Mouse (Mus musculus) MEL (cell line): ENCODE measurements around the gene Nfatc2ip. TPM values are rescaled to one million over a fixed set of nuclear protein-coding genes. Genes with fewer than 3 reads are reported as not detected.

Experiments used
- DNase-seq: peaks from one replicate; pipeline ENCODE4 v3.0.0; 2011; ENCODE audit warnings: low read depth, low spot score
- H3K27ac ChIP-seq: 2 replicates; pipeline ENCODE4 v1.5.1; 2012; ENCODE audit warnings: low read depth, mild to moderate bottlenecking, control low read depth, low read length, moderate library complexity; ENCODE audit not compliant: control insufficient read depth
- H3K27me3 ChIP-seq, 2 experiments: fragments of 150-350 bp in 1 of 2; sonication (generic) in 1 of 2; 2 replicates each; pipeline ENCODE4 v1.6.1; 2012; ENCODE audit warnings: low read length in 2 of 2, mild to moderate bottlenecking in 2 of 2, improper control_type of control experiment in 1 of 2, moderate library complexity in 1 of 2; ENCODE audit not compliant: insufficient read depth in 2 of 2, control insufficient read depth in 1 of 2
- H3K36me3 ChIP-seq, 2 experiments: 2 replicates each; pipeline ENCODE4 v1.6.1; 2012 to 2014; ENCODE audit warnings: low read length in 2 of 2, improper control_type of control experiment in 1 of 2, inconsistent platforms in 1 of 2, mild to moderate bottlenecking in 1 of 2; ENCODE audit not compliant: insufficient read depth in 2 of 2, control insufficient read depth in 1 of 2
- H3K4me1 ChIP-seq, 2 experiments: fragments of 150-350 bp in 1 of 2; sonication (generic) in 1 of 2; 2 replicates each; pipeline ENCODE4 v1.6.1; 2012; ENCODE audit warnings: low read length in 2 of 2, improper control_type of control experiment in 1 of 2, mild to moderate bottlenecking in 1 of 2; ENCODE audit not compliant: insufficient read depth in 2 of 2, control insufficient read depth in 1 of 2
- H3K4me3 ChIP-seq, 2 experiments: fragments of 150-350 bp in 1 of 2; sonication (generic) in 1 of 2; 2 replicates each; pipeline ENCODE4 v1.5.1; 2012; ENCODE audit warnings: low read depth in 2 of 2, low read length in 2 of 2, mild to moderate bottlenecking in 2 of 2, moderate library complexity in 2 of 2, control low read depth in 1 of 2, improper control_type of control experiment in 1 of 2; ENCODE audit not compliant: control insufficient read depth in 1 of 2, insufficient read depth in 1 of 2
- H3K79me2 ChIP-seq: 2 replicates; pipeline ENCODE4 v1.6.1; 2012; ENCODE audit warnings: mild to moderate bottlenecking, low read length, moderate library complexity; ENCODE audit not compliant: control insufficient read depth, poor library complexity, insufficient read depth
- H3K9ac ChIP-seq: 2 replicates; pipeline ENCODE4 v1.6.1; 2012; ENCODE audit warnings: low read depth, mild to moderate bottlenecking, control low read depth, low read length, moderate library complexity; ENCODE audit not compliant: control insufficient read depth, poor library complexity, severe bottlenecking
- H3K9me3 ChIP-seq: fragments of 150-350 bp; sonication (generic); replicated peaks from 2 replicates; pipeline ENCODE4 v1.6.1; 2012; ENCODE audit warnings: mild to moderate bottlenecking, low read length, improper control_type of control experiment, moderate library complexity; ENCODE audit not compliant: insufficient read depth
- CHD1 ChIP-seq: IDR thresholded peaks from 2 replicates; pipeline ENCODE4 v1.6.1; 2012; ENCODE audit warnings: low read depth, mild to moderate bottlenecking, inconsistent platforms, low read length, improper control_type of control experiment
- CHD2 ChIP-seq: IDR thresholded peaks from 2 replicates; pipeline ENCODE4 v1.6.1; 2011; ENCODE audit warnings: low read length, improper control_type of control experiment
- E2F4 ChIP-seq: IDR thresholded peaks from 2 replicates; pipeline ENCODE4 v1.6.1; 2011; ENCODE audit warnings: low read depth, low read length, improper control_type of control experiment, borderline replicate concordance
- ELF1 ChIP-seq: IDR thresholded peaks from 2 replicates; pipeline ENCODE4 v1.6.1; 2014; ENCODE audit warnings: low read depth, mild to moderate bottlenecking, inconsistent platforms, low read length, improper control_type of control experiment, moderate library complexity
- EP300 ChIP-seq, 2 experiments: IDR thresholded peaks; 2 replicates each; pipeline ENCODE4 v1.6.1; 2011; ENCODE audit warnings: improper control_type of control experiment in 2 of 2, low read length in 2 of 2, low read depth in 1 of 2, mild to moderate bottlenecking in 1 of 2
- GATA1 ChIP-seq: IDR thresholded peaks from 2 replicates; pipeline ENCODE4 v1.6.1; 2011; ENCODE audit warnings: low read depth, low read length, improper control_type of control experiment
- HCFC1 ChIP-seq: IDR thresholded peaks from 2 replicates; pipeline ENCODE4 v1.6.1; 2012; ENCODE audit warnings: low read depth, mild to moderate bottlenecking, inconsistent platforms, low read length, improper control_type of control experiment, moderate library complexity
- KAT2A ChIP-seq: conservative IDR thresholded peaks from 2 replicates; pipeline ENCODE4 v1.6.1; 2012; ENCODE audit warnings: low read depth, low read length, improper control_type of control experiment, inconsistent platforms
- MAFK ChIP-seq: IDR thresholded peaks from 2 replicates; pipeline ENCODE4 v1.6.1; 2011; ENCODE audit warnings: low read depth, mild to moderate bottlenecking, low read length, improper control_type of control experiment, borderline replicate concordance
- MAX ChIP-seq: IDR thresholded peaks from 2 replicates; pipeline ENCODE4 v1.6.1; 2011; ENCODE audit warnings: low read length, improper control_type of control experiment
- MAZ ChIP-seq: IDR thresholded peaks from 2 replicates; pipeline ENCODE4 v1.6.1; 2012; ENCODE audit warnings: low read depth, mild to moderate bottlenecking, inconsistent platforms, low read length, improper control_type of control experiment
- MXI1 ChIP-seq: IDR thresholded peaks from 2 replicates; pipeline ENCODE4 v1.6.1; 2011; ENCODE audit warnings: mild to moderate bottlenecking, low read depth, low read length, improper control_type of control experiment
- NELFE ChIP-seq: IDR thresholded peaks from 2 replicates; pipeline ENCODE4 v1.6.1; 2011; ENCODE audit warnings: low read depth, low read length, improper control_type of control experiment
- NRF1 ChIP-seq: IDR thresholded peaks from 2 replicates; pipeline ENCODE4 v1.6.1; 2014; ENCODE audit warnings: low read depth, mild to moderate bottlenecking, inconsistent platforms, low read length, improper control_type of control experiment, moderate library complexity; ENCODE audit not compliant: poor library complexity, insufficient read depth, severe bottlenecking
- POLR2A ChIP-seq, 2 experiments: IDR thresholded peaks; 2 replicates each; pipeline ENCODE4 v1.6.1; 2011 to 2012; ENCODE audit warnings: low read length in 2 of 2, mild to moderate bottlenecking in 2 of 2, control low read depth in 1 of 2, improper control_type of control experiment in 1 of 2, low read depth in 1 of 2, moderate library complexity in 1 of 2; ENCODE audit not compliant: control insufficient read depth in 1 of 2, insufficient read depth in 1 of 2, poor library complexity in 1 of 2
- POLR2AphosphoS5 ChIP-seq: IDR thresholded peaks from 2 replicates; pipeline ENCODE4 v1.6.1; 2012; ENCODE audit warnings: low read depth, borderline replicate concordance, mild to moderate bottlenecking, inconsistent platforms, low read length, moderate library complexity, mixed read lengths
- RAD21 ChIP-seq: IDR thresholded peaks from 2 replicates; pipeline ENCODE4 v1.6.1; 2011; ENCODE audit warnings: mild to moderate bottlenecking, low read depth, low read length, improper control_type of control experiment
- RCOR1 ChIP-seq: IDR thresholded peaks from 2 replicates; pipeline ENCODE4 v1.6.1; 2012; ENCODE audit warnings: low read depth, mild to moderate bottlenecking, inconsistent platforms, low read length, improper control_type of control experiment
- SIN3A ChIP-seq: IDR thresholded peaks from 2 replicates; pipeline ENCODE4 v1.6.1; 2012; ENCODE audit warnings: low read length, improper control_type of control experiment, inconsistent platforms
- SMC3 ChIP-seq: IDR thresholded peaks from 2 replicates; pipeline ENCODE4 v1.6.1; 2011; ENCODE audit warnings: low read depth, low read length, improper control_type of control experiment
- TAL1 ChIP-seq: IDR thresholded peaks from 2 replicates; pipeline ENCODE4 v1.6.1; 2012; ENCODE audit warnings: mild to moderate bottlenecking, inconsistent platforms, low read length, moderate library complexity, mixed read lengths
- TBP ChIP-seq: IDR thresholded peaks from 2 replicates; pipeline ENCODE4 v1.8.0; 2011; ENCODE audit warnings: low read depth, low read length, improper control_type of control experiment
- USF1 ChIP-seq: IDR thresholded peaks from 2 replicates; pipeline ENCODE4 v1.6.1; 2014; ENCODE audit warnings: low read depth, mild to moderate bottlenecking, inconsistent platforms, low read length, improper control_type of control experiment, moderate library complexity
- ZC3H11A ChIP-seq: IDR thresholded peaks from 2 replicates; pipeline ENCODE4 v1.6.1; 2012; ENCODE audit warnings: low read depth, mild to moderate bottlenecking, inconsistent platforms, low read length, improper control_type of control experiment
- ZKSCAN1 ChIP-seq: IDR thresholded peaks from 2 replicates; pipeline ENCODE4 v1.6.1; 2012; ENCODE audit warnings: low read depth, mild to moderate bottlenecking, inconsistent platforms, low read length, improper control_type of control experiment, moderate library complexity
- ZMIZ1 ChIP-seq: IDR thresholded peaks from 2 replicates; pipeline ENCODE4 v1.6.1; 2012; ENCODE audit warnings: low read depth, mild to moderate bottlenecking, inconsistent platforms, low read length, improper control_type of control experiment, moderate library complexity
- ZNF384 ChIP-seq: IDR thresholded peaks from 2 replicates; pipeline ENCODE4 v1.6.1; 2012; ENCODE audit warnings: low read depth, mild to moderate bottlenecking, inconsistent platforms, low read length, improper control_type of control experiment
- polyA plus RNA-seq, 2 experiments: library from polyadenylated mRNA; stranded (reverse) in 1 of 2; unstranded in 1 of 2; fragments of >175 nt in 1 of 2; fragments of >200 nt in 1 of 2; gene quantifications; 2 replicates each; pipeline versions ENCODE4 v1.2.1 to v1.2.4; 2012; ENCODE audit warnings: low replicate concordance in 2 of 2, low read depth in 1 of 2; ENCODE audit not compliant: insufficient read length in 2 of 2, insufficient read depth in 1 of 2, missing spikeins in 1 of 2
- total RNA-seq: library from RNA; depleted of rRNA; stranded (reverse); fragments of 300-350 nt; gene quantifications from 2 replicates; pipeline ENCODE4 v1.2.3, GENCODE M21; 2012

The Nfatc2ip gene
- total and polyA plus RNA-seq, 3 experiments = 7.9 to 13.0 TPM; not detected in 1

DNA sequence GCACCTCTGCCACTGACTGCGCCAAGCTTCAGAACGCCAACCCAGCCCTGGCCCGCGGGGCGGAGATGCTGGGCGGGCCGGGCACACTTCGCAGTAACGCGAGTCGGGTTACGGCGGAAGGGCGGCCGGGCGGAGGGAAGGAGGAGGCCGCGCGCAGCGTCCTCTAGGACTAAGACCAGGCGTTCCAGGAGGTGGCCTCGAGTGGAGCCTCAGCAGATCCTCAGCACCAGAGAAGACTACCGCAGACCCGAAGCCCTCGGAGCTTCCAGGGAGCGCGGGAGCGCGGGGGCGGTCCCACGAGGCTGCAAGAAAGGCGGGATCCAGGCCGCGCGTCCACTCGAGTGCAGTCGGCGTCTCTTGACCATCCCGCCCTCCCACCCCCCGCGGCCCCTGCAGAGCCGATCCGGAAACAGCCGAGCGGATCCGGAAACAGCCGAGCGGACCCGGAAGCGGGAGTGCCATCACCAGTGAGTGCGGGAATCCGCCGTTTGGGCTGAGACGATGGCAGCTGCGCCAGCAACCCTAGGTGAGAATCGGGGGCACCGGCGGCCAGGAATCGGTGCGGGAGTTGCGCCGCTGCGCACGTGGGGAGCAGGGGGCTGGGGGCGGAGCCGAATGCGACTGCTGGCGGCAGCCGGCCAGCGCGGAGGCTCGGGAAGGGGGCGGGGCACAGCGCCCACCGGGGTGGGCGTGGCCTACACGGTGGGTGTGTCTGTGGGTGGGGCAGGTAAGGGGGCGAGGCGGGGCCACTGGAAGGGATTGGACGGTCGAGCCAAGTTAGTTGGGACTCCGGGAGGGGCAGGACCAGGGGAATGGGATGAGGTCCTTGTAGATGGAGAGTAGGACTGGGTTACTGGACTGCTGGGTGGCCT, 32.3 kb upstream of the Nfatc2ip start, which contains the start of gene Rabep2:
Rabep2 (plus strand) TSS at position 129 of the 872 bp plus-strand sequence.
- H3K79me2 ChIP-seq = no peaks in the 10 kb centered on the region
- peaks cover 0 to 4% of the 10 kb centered on the region in 2 experiments; a peak in 2 of 4 replicates for H3K36me3 ChIP-seq
- H3K27ac ChIP-seq = peak within 1 kb of the TSS; percentile 70
- H3K9me3 ChIP-seq = no peaks in the 10 kb centered on the region
- H3K4me3 ChIP-seq = peak within 1 kb of the TSS; percentile 71 to 81
- TF ChIP-seq ZC3H11A (no peak), KAT2A (peak; percentile 48), TAL1 (no peak), ZNF384 (no peak), MAX (peak; percentile 33; the same call in 1 of the 2 replicates), NRF1 (0 out of 2 replicates have a peak, but pooled peaks have one; percentile 6), CHD1 (no peak), SIN3A (peak; percentile 72), MXI1 (peak; percentile 75), ZMIZ1 (no peak), POLR2AphosphoS5 (no peak), HCFC1 (peak; percentile 75), RAD21 (no peak), POLR2A (IDR thresholded peaks at IDR 0.05; ENCODE audit: control insufficient read depth in 1 of 2, insufficient read depth in 1 of 2, low read depth in 1 of 2, low read length in 2 of 2, poor library complexity in 1 of 2) (peak; percentile 64 to 71; a peak in 2 of 4 replicates), NELFE (peak; percentile 63), ELF1 (peak; percentile 96)
- DNase-seq = peak; percentile 85
- H3K4me1 ChIP-seq = peaks cover 0 to 6% of the 10 kb centered on the region in 2 experiments; a peak in 2 of 4 replicates
- peak within 1 kb of the TSS; percentile 94 for H3K9ac ChIP-seq
- H3K27me3 ChIP-seq = no peaks in the 10 kb centered on the region

DNA sequence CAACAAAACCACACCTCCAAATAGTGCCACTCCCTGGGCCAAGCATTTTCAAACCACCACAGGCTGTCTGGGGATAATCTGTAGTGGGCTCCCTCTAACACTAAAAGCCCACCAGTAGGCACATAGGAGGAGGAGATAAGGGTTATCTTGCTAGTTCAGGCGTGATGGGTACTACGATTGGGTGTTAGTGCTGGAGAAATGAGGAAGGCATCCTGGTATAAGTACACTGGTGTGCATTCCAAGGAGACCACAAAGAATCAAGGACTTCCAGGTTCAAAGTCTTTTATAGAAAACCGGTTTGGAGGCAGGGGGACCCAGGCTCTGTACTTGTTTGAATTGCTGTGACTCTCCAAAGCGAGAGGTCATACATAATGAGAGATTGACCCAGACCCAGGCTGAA, 31.6 kb upstream of the Nfatc2ip start:
- Histone ChIP-seq H3K27ac (peak overlapping the region; percentile 54), H3K36me3 (peaks cover 0 to 4% of the 10 kb centered on the region in 2 experiments; a peak in 2 of 4 replicates), H3K4me1 (peaks cover 0 to 6% of the 10 kb centered on the region in 2 experiments; a peak in 2 of 4 replicates), H3K9me3 (no peaks in the 10 kb centered on the region), H3K27me3 (no peaks in the 10 kb centered on the region), H3K9ac (peak overlapping the region; percentile 94), H3K4me3 (peak overlapping the region; percentile 71 to 81), H3K79me2 (no peaks in the 10 kb centered on the region)
- peak; percentile 81 for DNase-seq
- TF ChIP-seq GATA1 = peak; percentile 97
- TF ChIP-seq POLR2A (IDR thresholded peaks at IDR 0.05; ENCODE audit: control insufficient read depth in 1 of 2, insufficient read depth in 1 of 2, low read depth in 1 of 2, low read length in 2 of 2, poor library complexity in 1 of 2) = no peak
- no peak for TF ChIP-seq CHD2
- no peak; the same call in 1 of the 2 replicates for TF ChIP-seq MXI1
- TF ChIP-seq ELF1 = no peak; the same call in 1 of the 2 replicates
- peak; percentile 81 for TF ChIP-seq RCOR1
- peak; percentile 69 for TF ChIP-seq SIN3A
- TF ChIP-seq KAT2A = 0 out of 2 replicates have a peak, but pooled peaks have one; percentile 22
- peak; percentile 88 to 90 for TF ChIP-seq EP300 (IDR thresholded peaks at IDR 0.05; ENCODE audit: low read depth in 1 of 2, low read length in 2 of 2)
- no peak for TF ChIP-seq E2F4
- TF ChIP-seq ZMIZ1 = peak; percentile 62; the same call in 1 of the 2 replicates
- no peak for TF ChIP-seq NELFE
- TF ChIP-seq NRF1 = no peak
- peak; percentile 65 for TF ChIP-seq TBP
- 0 out of 2 replicates have a peak, but pooled peaks have one; percentile 53 for TF ChIP-seq MAFK
- TF ChIP-seq USF1 = no peak
- 0 out of 2 replicates have a peak, but pooled peaks have one; percentile 60 for TF ChIP-seq MAZ
- 0 out of 2 replicates have a peak, but pooled peaks have one; percentile 16 for TF ChIP-seq ZNF384
- no peak for TF ChIP-seq ZKSCAN1
- no peak for TF ChIP-seq POLR2AphosphoS5
- TF ChIP-seq SMC3 = no peak
